Mouse (Mus musculus) kidney, adult 2 months (tissue): ENCODE results near the gene Pth2.
"Not testable (repeated sequence)": the region's sequence is repeated elsewhere in the genome, so short reads cannot be mapped to it uniquely, and the experiment has no call there.

ENCODE experiments used
- CTCF ChIP-seq: fragments of 200-500 bp; conservative IDR thresholded peaks from 2 replicates; pipeline ENCODE4 v1.5.1; 2011; ENCODE audit warnings: low read depth, mild to moderate bottlenecking, control low read depth, low read length, moderate library complexity, mixed read lengths; ENCODE audit not compliant: insufficient read depth, insufficient read length
- POLR2A ChIP-seq: fragments of 200-500 bp; IDR thresholded peaks from one replicate; pipeline ENCODE4 v1.6.1; 2011; ENCODE audit warnings: low read depth, low read length, control low read depth

- not testable (repeated sequence) for TF ChIP-seq POLR2A, CTCF
Measured at GRCm38 (mm10) chr7:45153052-45153451, 27.7 kb upstream of the Pth2 start.
